Mouse (Mus musculus) large intestine, adult 2 months (tissue): ENCODE measurements around the gene Sec14l5. TPM values are rescaled to one million over a fixed set of nuclear protein-coding genes. Genes with fewer than 3 reads are reported as not detected.
A peak's percentile ranks its signal among the peaks of the same experiment; 100 is the strongest.

Source experiments
- DNase-seq: peaks from one replicate; pipeline ENCODE4 v3.0.0-alpha.2; 2012; ENCODE audit warnings: low read depth, low spot score
- WGBS: fragments of 180-500 bp; shearing (Covaris S2); methylation state at CpG from one replicate; pipeline ENCODE4 v1.1.7; 2018; 5-methylcytosine and 5-hydroxymethylcytosine counted together
- polyA plus RNA-seq: library from polyadenylated mRNA; depleted of rRNA; stranded (reverse); fragments of >200 nt; gene quantifications from 2 replicates; pipeline ENCODE4 v1.2.3, GENCODE M21; 2012

Sec14l5 gene
- polyA plus RNA-seq, 1 experiment: not detected

GRCm38 (mm10) chr16:5150544-5150943 is 3.6 kb downstream of the Sec14l5 start:
- WGBS: 71% methylated on average over 10 of the region's 10 CpGs

GRCm38 (mm10) chr16:5153299-5154026 is 6.6 kb downstream of the Sec14l5 start:
- WGBS: 40% methylated on average over 6 of the region's 6 CpGs
- DNase-seq: no peak

More at GRCm38 (mm10) chr16:5150544-5150943, 3.6 kb downstream of the Sec14l5 start:
- no peak for DNase-seq

- DNase-seq: no peak
- WGBS: 49% methylated on average over 3 of the region's 3 CpGs
These were observed 8.1 kb downstream of the Sec14l5 start for GRCm38 (mm10) chr16:5155014-5155413.

GRCm38 (mm10) chr16:5156495-5156894 is 9.6 kb downstream of the Sec14l5 start:
- WGBS: 44% methylated on average over 2 of the region's 2 CpGs

GRCm38 (mm10) chr16:5157113-5157512 is 10.2 kb downstream of the Sec14l5 start:
- 69% methylated on average over 3 of the region's 3 CpGs for WGBS

More at GRCm38 (mm10) chr16:5156495-5156894, 9.6 kb downstream of the Sec14l5 start:
- no peak for DNase-seq

GRCm38 (mm10) chr16:5159248-5159647 is 12.3 kb downstream of the Sec14l5 start:
- no peak for DNase-seq
- WGBS: 72% methylated on average over 8 of the region's 8 CpGs

More at GRCm38 (mm10) chr16:5157113-5157512, 10.2 kb downstream of the Sec14l5 start:
- no peak for DNase-seq

- WGBS: 69% methylated on average over 6 of the region's 6 CpGs
- no peak for DNase-seq
These were observed 17.4 kb downstream of the Sec14l5 start for GRCm38 (mm10) chr16:5164327-5164726.

GRCm38 (mm10) chr16:5168038-5168437 is 21.1 kb downstream of the Sec14l5 start:
- 83% methylated on average over 2 of the region's 2 CpGs for WGBS
- no peak for DNase-seq

- DNase-seq: no peak
- WGBS: 68% methylated on average over 5 of the region's 5 CpGs
These were observed 21.9 kb downstream of the Sec14l5 start for GRCm38 (mm10) chr16:5168829-5169228.

GRCm38 (mm10) chr16:5172636-5173035 is 25.7 kb downstream of the Sec14l5 start:
- 87% methylated on average over 6 of the region's 6 CpGs for WGBS
- DNase-seq: no peak

- DNase-seq: no peak
- WGBS: 82% methylated on average over 18 of the region's 18 CpGs
These were observed 36.5 kb downstream of the Sec14l5 start for GRCm38 (mm10) chr16:5183310-5183975.

- 54% methylated on average over 8 of the region's 8 CpGs for WGBS
- no peak for DNase-seq
These were observed 37.2 kb downstream of the Sec14l5 start for GRCm38 (mm10) chr16:5184101-5184500.

- 71% methylated on average over 5 of the region's 5 CpGs for WGBS
- no peak for DNase-seq
These were observed 38.0 kb downstream of the Sec14l5 start for GRCm38 (mm10) chr16:5184956-5185355.

- no peak for DNase-seq
- WGBS: 36% methylated on average over 7 of the region's 7 CpGs
These were observed 38.8 kb downstream of the Sec14l5 start for GRCm38 (mm10) chr16:5185691-5186090.

GRCm38 (mm10) chr16:5186234-5186633 is 39.3 kb downstream of the Sec14l5 start:
- WGBS: 62% methylated on average over 7 of the region's 7 CpGs
- no peak for DNase-seq

GRCm38 (mm10) chr16:5195080-5195479 is 48.2 kb downstream of the Sec14l5 start:
- 34% methylated on average over 6 of the region's 6 CpGs for WGBS
- DNase-seq: no peak

GRCm38 (mm10) chr16:5202681-5203080 is 55.8 kb downstream of the Sec14l5 start:
- WGBS: 11% methylated on average over 4 of the region's 4 CpGs
- DNase-seq: no peak

GRCm38 (mm10) chr16:5203200-5203599 is 56.3 kb downstream of the Sec14l5 start:
- 2% methylated on average over 36 of the region's 36 CpGs for WGBS
- no peak for DNase-seq

- 3% methylated on average over 40 of the region's 40 CpGs for WGBS
- DNase-seq: peak; percentile 48
These were observed 56.9 kb downstream of the Sec14l5 start, which contains the start of gene Nagpa for GRCm38 (mm10) chr16:5203668-5204433. Gene Nagpa (minus strand): TSS chr16:5204012.

- DNase-seq: no peak
- WGBS: 88% methylated on average over 5 of the region's 5 CpGs
These were observed 58.6 kb downstream of the Sec14l5 start for GRCm38 (mm10) chr16:5205431-5205970.
